Mouse (Mus musculus): Measurements from ENCODE around the gene Ttf1. TPM values are rescaled to one million over a fixed set of nuclear protein-coding genes. Genes with fewer than 3 reads are reported as not detected.

Ttf1 gene
- total and polyA plus RNA-seq, 3 experiments: 13.5 to 15.6 TPM; not detected in 1

DNA sequence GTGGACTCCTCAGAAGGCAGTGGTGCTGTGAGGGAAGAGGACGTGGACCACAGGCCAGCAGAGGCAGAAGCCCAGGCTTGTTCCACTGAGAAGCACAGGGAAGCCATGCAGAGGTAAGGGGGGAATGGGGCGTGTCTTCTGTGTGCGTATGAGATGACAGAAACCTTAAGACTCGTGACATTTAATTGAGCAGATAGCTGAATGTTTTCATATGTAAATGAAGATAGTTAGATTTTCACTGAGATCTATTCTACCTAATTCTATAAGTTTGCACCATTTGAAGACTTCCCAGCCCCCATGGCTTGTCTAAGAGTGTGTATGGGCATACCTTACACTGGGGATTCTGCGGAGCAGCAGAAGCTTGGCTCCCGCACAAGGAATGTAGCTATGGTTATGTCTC lies 5.7 kb downstream of the Ttf1 start:
- Histone ChIP-seq H3K4me3 (ENCODE audit: control insufficient read depth in 1 of 2, insufficient read depth in 1 of 2, low read depth in 2 of 2, low read length in 2 of 2) (no peak overlapping the region), H3K4me1 (ENCODE audit: control insufficient read depth in 1 of 2, insufficient read depth in 2 of 2, low read length in 2 of 2) (peaks cover 0 to 7% of the 10 kb centered on the region in 2 experiments; a peak in 2 of 4 replicates), H3K36me3 (ENCODE audit: control insufficient read depth in 1 of 2, insufficient read depth in 2 of 2, low read length in 2 of 2) (peaks cover 4 to 7% of the 10 kb centered on the region in 2 experiments; a peak in 3 of 4 replicates), H3K27me3 (ENCODE audit: control insufficient read depth in 1 of 2, insufficient read depth in 2 of 2, low read length in 2 of 2) (no peaks in the 10 kb centered on the region), H3K27ac (ENCODE audit: control insufficient read depth, low read depth, low read length) (no peak overlapping the region), H3K9ac (ENCODE audit: control insufficient read depth, low read depth, low read length, poor library complexity, severe bottlenecking) (no peak overlapping the region), H3K9me3 (replicated peaks; ENCODE audit: insufficient read depth, low read length) (no peaks in the 10 kb centered on the region), H3K79me2 (ENCODE audit: control insufficient read depth, insufficient read depth, low read length, poor library complexity) (peaks cover 14% of the 10 kb centered on the region)
- no peak for DNase-seq (ENCODE audit: low read depth, low spot score)
- no peak for TF ChIP-seq ZNF384 (IDR thresholded peaks at IDR 0.05; ENCODE audit: low read depth, low read length)
- no peak for TF ChIP-seq POLR2A (IDR thresholded peaks at IDR 0.05; ENCODE audit: control insufficient read depth in 1 of 2, insufficient read depth in 1 of 2, low read depth in 1 of 2, low read length in 2 of 2, poor library complexity in 1 of 2)
- TF ChIP-seq BHLHE40 (IDR thresholded peaks at IDR 0.05; ENCODE audit: borderline replicate concordance, low read depth, low read length): no peak
- TF ChIP-seq HCFC1 (IDR thresholded peaks at IDR 0.05; ENCODE audit: low read depth, low read length): no peak
- TF ChIP-seq TCF12 (IDR thresholded peaks at IDR 0.05; ENCODE audit: low read depth, low read length): no peak
- no peak for TF ChIP-seq ETS1 (IDR thresholded peaks at IDR 0.05; ENCODE audit: low read depth, low read length)
- TF ChIP-seq USF1 (IDR thresholded peaks at IDR 0.05; ENCODE audit: low read depth, low read length): no peak
- no peak for TF ChIP-seq CTCF (IDR thresholded peaks at IDR 0.05 in 2 of 3, conservative IDR thresholded peaks at IDR 0.05 in 1 of 3; ENCODE audit: control insufficient read depth in 1 of 3, insufficient read depth in 1 of 3, low read depth in 2 of 3, low read length in 3 of 3, poor library complexity in 1 of 3, severe bottlenecking in 1 of 3)
- no peak for TF ChIP-seq NELFE (IDR thresholded peaks at IDR 0.05; ENCODE audit: low read depth, low read length)
- TF ChIP-seq E2F4 (IDR thresholded peaks at IDR 0.05; ENCODE audit: borderline replicate concordance, low read depth, low read length): no peak
- no peak for TF ChIP-seq SMC3 (IDR thresholded peaks at IDR 0.05; ENCODE audit: low read depth, low read length)
- TF ChIP-seq NRF1 (IDR thresholded peaks at IDR 0.05; ENCODE audit: insufficient read depth, low read depth, low read length, poor library complexity, severe bottlenecking): no peak
- no peak for TF ChIP-seq UBTF (IDR thresholded peaks at IDR 0.05; ENCODE audit: borderline replicate concordance, insufficient read depth, low read depth, low read length)
- TF ChIP-seq RAD21 (IDR thresholded peaks at IDR 0.05; ENCODE audit: low read depth, low read length): no peak

DNA sequence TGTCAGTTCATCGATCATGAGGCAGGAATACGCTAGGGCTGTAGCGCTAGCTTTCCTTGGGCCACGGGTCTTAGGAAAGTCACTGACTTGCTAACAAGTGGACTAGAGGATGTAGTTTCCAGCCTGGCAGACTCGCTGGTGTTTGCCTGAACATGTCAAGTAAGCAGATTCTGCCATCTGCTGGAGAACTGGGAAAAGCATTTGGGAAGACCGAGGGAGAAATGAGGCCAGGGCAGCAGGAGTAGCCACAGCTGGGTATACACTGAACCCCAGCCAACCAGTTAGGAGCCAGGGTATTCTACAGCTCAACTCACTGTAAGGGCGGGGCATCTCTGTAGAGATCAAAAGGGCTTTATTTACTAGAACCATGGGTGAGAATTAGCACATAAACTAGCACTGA lies 6.3 kb downstream of the Ttf1 start:
- Histone ChIP-seq H3K9me3 (replicated peaks; ENCODE audit: insufficient read depth, low read length) (no peaks in the 10 kb centered on the region), H3K4me3 (ENCODE audit: control insufficient read depth in 1 of 2, insufficient read depth in 1 of 2, low read depth in 2 of 2, low read length in 2 of 2) (no peak overlapping the region), H3K27ac (ENCODE audit: control insufficient read depth, low read depth, low read length) (no peak overlapping the region), H3K79me2 (ENCODE audit: control insufficient read depth, insufficient read depth, low read length, poor library complexity) (peaks cover 8% of the 10 kb centered on the region), H3K9ac (ENCODE audit: control insufficient read depth, low read depth, low read length, poor library complexity, severe bottlenecking) (no peak overlapping the region), H3K27me3 (ENCODE audit: control insufficient read depth in 1 of 2, insufficient read depth in 2 of 2, low read length in 2 of 2) (no peaks in the 10 kb centered on the region), H3K4me1 (ENCODE audit: control insufficient read depth in 1 of 2, insufficient read depth in 2 of 2, low read length in 2 of 2) (peaks cover 0 to 1% of the 10 kb centered on the region in 2 experiments; a peak in 2 of 4 replicates), H3K36me3 (ENCODE audit: control insufficient read depth in 1 of 2, insufficient read depth in 2 of 2, low read length in 2 of 2) (peaks cover 1 to 4% of the 10 kb centered on the region in 2 experiments; a peak in 3 of 4 replicates)
- no peak for TF ChIP-seq ETS1 (IDR thresholded peaks at IDR 0.05; ENCODE audit: low read depth, low read length)
- no peak for TF ChIP-seq ZMIZ1 (IDR thresholded peaks at IDR 0.05; ENCODE audit: low read depth, low read length)
- peak in 1 of 3 experiments; percentile 24; a peak in 2 of 6 replicates for TF ChIP-seq CTCF (IDR thresholded peaks at IDR 0.05 in 2 of 3, conservative IDR thresholded peaks at IDR 0.05 in 1 of 3; ENCODE audit: control insufficient read depth in 1 of 3, insufficient read depth in 1 of 3, low read depth in 2 of 3, low read length in 3 of 3, poor library complexity in 1 of 3, severe bottlenecking in 1 of 3)
- no peak for TF ChIP-seq BHLHE40 (IDR thresholded peaks at IDR 0.05; ENCODE audit: borderline replicate concordance, low read depth, low read length)
- TF ChIP-seq MYC (IDR thresholded peaks at IDR 0.05; ENCODE audit: low read depth, low read length): no peak
- TF ChIP-seq POLR2A (IDR thresholded peaks at IDR 0.05; ENCODE audit: control insufficient read depth in 1 of 2, insufficient read depth in 1 of 2, low read depth in 1 of 2, low read length in 2 of 2, poor library complexity in 1 of 2): no peak
- TF ChIP-seq MYB (IDR thresholded peaks at IDR 0.05; ENCODE audit: low read depth, low read length): no peak
- no peak for DNase-seq (ENCODE audit: low read depth, low spot score)

All from MEL (cell line).